Mouse (Mus musculus): ENCODE results near the gene Nodal. TPM values are rescaled to one million over a fixed set of nuclear protein-coding genes. Genes with fewer than 3 reads are reported as not detected.
A peak's percentile ranks its signal among the peaks of the same experiment; 100 is the strongest.
"Not testable (repeated sequence)": the region's sequence is repeated elsewhere in the genome, so short reads cannot be mapped to it uniquely, and the experiment has no call there.

The Nodal gene
- total RNA-seq, 2 experiments from 2014 or later = not detected

- no peak for DNase-seq
Observed at GRCm38 (mm10) chr10:61429043-61429442, 11.3 kb downstream of the Nodal start.

- no peak for DNase-seq
Observed at GRCm38 (mm10) chr10:61431375-61431774, 13.6 kb downstream of the Nodal start.

GRCm38 (mm10) chr10:61440202-61440800 is 22.5 kb downstream of the Nodal start:
- DNase-seq = no peak

- no peak for DNase-seq
Observed at GRCm38 (mm10) chr10:61443456-61443855, 25.7 kb downstream of the Nodal start.

- DNase-seq = no peak
Observed at GRCm38 (mm10) chr10:61443876-61444275, 26.1 kb downstream of the Nodal start.

GRCm38 (mm10) chr10:61445016-61445415 is 27.2 kb downstream of the Nodal start:
- DNase-seq = no peak

GRCm38 (mm10) chr10:61447581-61448353 is 30.0 kb downstream of the Nodal start:
- no peak for DNase-seq

GRCm38 (mm10) chr10:61448834-61449233 is 31.1 kb downstream of the Nodal start:
- no peak for DNase-seq

GRCm38 (mm10) chr10:61451463-61451930 is 33.7 kb downstream of the Nodal start:
- DNase-seq = peak; percentile 55 to 65

GRCm38 (mm10) chr10:61451931-61452617 is 34.3 kb downstream of the Nodal start:
- peak; percentile 47 to 59 for DNase-seq

- DNase-seq = peak; percentile 98 to 99
Observed at GRCm38 (mm10) chr10:61452645-61453044, 34.9 kb downstream of the Nodal start, which contains the start of gene Eif4ebp2. Gene Eif4ebp2 (minus strand): TSS chr10:61452661.

- DNase-seq = not testable (repeated sequence)
Observed at GRCm38 (mm10) chr10:61453171-61453570, 35.4 kb downstream of the Nodal start.

- no peak for DNase-seq
Observed at GRCm38 (mm10) chr10:61457182-61457581, 39.4 kb downstream of the Nodal start.

GRCm38 (mm10) chr10:61465009-61465408 is 47.2 kb downstream of the Nodal start:
- DNase-seq = peak in 1 of 2 experiments; percentile 50

- no peak for DNase-seq
Observed at GRCm38 (mm10) chr10:61466242-61466641, 48.5 kb downstream of the Nodal start.

GRCm38 (mm10) chr10:61466873-61467272 is 49.1 kb downstream of the Nodal start:
- peak; percentile 32 to 63 for DNase-seq

GRCm38 (mm10) chr10:61468900-61469299 is 51.1 kb downstream of the Nodal start:
- DNase-seq = no peak

- no peak for DNase-seq
Observed at GRCm38 (mm10) chr10:61473640-61474039, 55.9 kb downstream of the Nodal start.

GRCm38 (mm10) chr10:61474344-61474743 is 56.6 kb downstream of the Nodal start:
- DNase-seq = no peak
